Mouse (Mus musculus): ENCODE measurements around the gene Narfl. TPM values are rescaled to one million over a fixed set of nuclear protein-coding genes. Genes with fewer than 3 reads are reported as not detected.
"Not testable (repeated sequence)": the region's sequence is repeated elsewhere in the genome, so short reads cannot be mapped to it uniquely, and the experiment has no call there.

Gene Narfl
- polyA plus RNA-seq, 1 experiment from 2014 or later = 38.3 TPM

DNA sequence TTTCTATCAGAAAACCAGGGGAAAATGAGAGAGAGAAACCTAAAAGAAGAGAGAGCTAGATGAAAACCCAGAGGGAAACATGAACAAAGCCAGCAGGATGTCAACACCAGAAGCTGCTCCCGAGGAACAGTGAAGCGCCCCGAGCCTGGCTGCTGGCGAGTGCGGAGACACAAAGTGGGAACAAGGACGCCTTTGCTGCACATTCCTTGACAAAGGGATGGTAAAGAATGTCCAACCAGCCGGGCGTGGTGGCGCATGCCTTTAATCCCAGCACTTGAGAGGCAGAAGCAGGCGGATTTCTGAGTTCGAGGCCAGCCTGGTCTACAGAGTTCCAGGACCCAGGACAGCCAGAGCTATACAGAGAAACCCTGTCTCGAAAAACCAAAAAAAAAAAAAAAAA lies 32.1 kb upstream of the Narfl start:
- not testable (repeated sequence) for H3K27ac ChIP-seq (ENCODE audit: low read length); H3K9ac ChIP-seq (ENCODE audit: low read length); H3K4me3 ChIP-seq (ENCODE audit: low read length); H3K36me3 ChIP-seq (ENCODE audit: control insufficient read depth, insufficient read depth); H3K27me3 ChIP-seq (ENCODE audit: control insufficient read depth, insufficient read depth, low read length); H3K9me3 ChIP-seq (replicated peaks; ENCODE audit: control insufficient read depth, low read length); ATAC-seq (replicated peaks; ENCODE audit: extremely low read depth, insufficient read depth, low FRiP score); H3K4me1 ChIP-seq (ENCODE audit: control insufficient read depth, insufficient read depth, low read length); H3K4me2 ChIP-seq (ENCODE audit: low read depth, low read length)
- WGBS = 55% methylated on average over 12 of the region's 12 CpGs

DNA sequence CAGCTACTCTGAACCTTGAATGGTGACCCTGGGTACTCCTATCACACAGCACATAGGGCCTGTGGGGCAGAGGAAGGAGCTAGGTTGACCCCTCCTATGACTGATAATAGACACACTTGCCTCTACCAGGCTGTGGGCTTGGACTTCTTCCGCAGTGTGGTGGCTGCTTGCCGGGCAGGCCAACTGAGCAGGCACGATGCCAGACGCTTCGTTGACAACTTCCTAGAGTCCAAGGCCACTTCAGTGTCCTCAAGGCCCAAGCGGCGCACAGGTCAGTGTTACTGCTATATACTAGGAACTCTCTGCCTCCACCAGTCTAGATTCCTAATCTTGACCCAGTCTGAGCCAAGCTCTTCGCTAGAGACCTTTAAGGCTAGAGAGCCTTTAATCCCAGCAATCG lies 29.7 kb upstream of the Narfl start:
- Histone ChIP-seq H3K4me3 (ENCODE audit: low read length) (no peak overlapping the region), H3K27ac (ENCODE audit: low read length) (no peak overlapping the region), H3K4me1 (ENCODE audit: control insufficient read depth, insufficient read depth, low read length) (no peaks in the 10 kb centered on the region), H3K4me2 (ENCODE audit: low read depth, low read length) (no peak overlapping the region), H3K9ac (ENCODE audit: low read length) (no peak overlapping the region), H3K27me3 (ENCODE audit: control insufficient read depth, insufficient read depth, low read length) (no peaks in the 10 kb centered on the region), H3K9me3 (replicated peaks; ENCODE audit: control insufficient read depth, low read length) (no peaks in the 10 kb centered on the region), H3K36me3 (ENCODE audit: control insufficient read depth, insufficient read depth) (no peaks in the 10 kb centered on the region)
- 81% methylated on average over 9 of the region's 9 CpGs for WGBS
- no peak for ATAC-seq (replicated peaks; ENCODE audit: extremely low read depth, insufficient read depth, low FRiP score)

DNA sequence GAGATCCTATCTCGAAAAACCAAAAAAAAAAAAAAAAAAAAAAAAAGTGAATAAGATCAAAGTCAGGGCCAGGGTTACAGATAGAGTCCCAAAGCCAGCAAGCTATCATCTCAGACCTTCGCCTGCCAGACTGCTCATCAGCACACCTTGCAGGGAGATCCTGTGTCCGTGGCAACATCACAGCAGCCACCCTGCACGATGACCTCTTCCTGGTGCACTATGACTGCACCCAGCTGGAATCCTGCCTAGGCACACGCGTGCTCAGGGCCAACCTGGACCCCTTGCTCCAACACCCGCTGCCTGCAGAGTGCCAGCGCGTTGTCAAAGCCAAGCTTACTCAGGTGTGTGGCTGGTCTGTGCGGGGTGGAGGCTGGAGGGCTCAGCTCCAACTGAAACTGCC lies 29.3 kb upstream of the Narfl start:
- H3K27me3 ChIP-seq (ENCODE audit: control insufficient read depth, insufficient read depth, low read length) = no peaks in the 10 kb centered on the region
- no peak overlapping the region for H3K4me2 ChIP-seq (ENCODE audit: low read depth, low read length)
- no peak overlapping the region for H3K4me3 ChIP-seq (ENCODE audit: low read length)
- WGBS = 69% methylated on average over 10 of the region's 10 CpGs
- H3K36me3 ChIP-seq (ENCODE audit: control insufficient read depth, insufficient read depth) = no peaks in the 10 kb centered on the region
- no peaks in the 10 kb centered on the region for H3K4me1 ChIP-seq (ENCODE audit: control insufficient read depth, insufficient read depth, low read length)
- no peak overlapping the region for H3K9ac ChIP-seq (ENCODE audit: low read length)
- no peak for ATAC-seq (replicated peaks; ENCODE audit: extremely low read depth, insufficient read depth, low FRiP score)
- H3K9me3 ChIP-seq (replicated peaks; ENCODE audit: control insufficient read depth, low read length) = no peaks in the 10 kb centered on the region
- H3K27ac ChIP-seq (ENCODE audit: low read length) = no peak overlapping the region

DNA sequence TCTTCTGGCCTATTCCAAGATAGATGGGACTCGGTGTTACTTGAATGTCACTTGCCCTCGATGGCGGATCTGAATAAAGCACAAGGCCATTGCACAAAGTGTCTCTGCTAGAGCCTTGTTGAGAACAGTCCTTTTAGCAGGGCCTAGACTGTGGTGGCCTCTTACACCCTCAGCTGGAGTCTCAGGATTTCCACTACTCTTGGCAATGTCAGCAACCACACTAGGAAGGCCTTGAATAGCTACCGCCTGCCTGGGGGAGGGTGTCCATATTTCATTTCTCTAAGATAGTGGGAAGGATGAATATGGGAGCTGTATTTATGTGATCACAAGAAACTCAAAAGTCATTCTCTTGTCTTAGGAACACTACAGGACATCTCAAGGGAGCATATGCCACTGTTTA lies 25.3 kb upstream of the Narfl start:
- 82% methylated on average over 4 of the region's 4 CpGs for WGBS
- Histone ChIP-seq H3K9me3 (replicated peaks; ENCODE audit: control insufficient read depth, low read length) (no peaks in the 10 kb centered on the region), H3K4me1 (ENCODE audit: control insufficient read depth, insufficient read depth, low read length) (0 out of 2 replicates have a peak, but pooled peaks cover 4% of the 10 kb centered on the region), H3K4me3 (ENCODE audit: low read length) (no peak overlapping the region), H3K27ac (ENCODE audit: low read length) (no peak overlapping the region), H3K36me3 (ENCODE audit: control insufficient read depth, insufficient read depth) (no peaks in the 10 kb centered on the region), H3K9ac (ENCODE audit: low read length) (no peak overlapping the region), H3K27me3 (ENCODE audit: control insufficient read depth, insufficient read depth, low read length) (no peaks in the 10 kb centered on the region), H3K4me2 (ENCODE audit: low read depth, low read length) (no peak overlapping the region)
- ATAC-seq (replicated peaks; ENCODE audit: extremely low read depth, insufficient read depth, low FRiP score) = no peak

DNA sequence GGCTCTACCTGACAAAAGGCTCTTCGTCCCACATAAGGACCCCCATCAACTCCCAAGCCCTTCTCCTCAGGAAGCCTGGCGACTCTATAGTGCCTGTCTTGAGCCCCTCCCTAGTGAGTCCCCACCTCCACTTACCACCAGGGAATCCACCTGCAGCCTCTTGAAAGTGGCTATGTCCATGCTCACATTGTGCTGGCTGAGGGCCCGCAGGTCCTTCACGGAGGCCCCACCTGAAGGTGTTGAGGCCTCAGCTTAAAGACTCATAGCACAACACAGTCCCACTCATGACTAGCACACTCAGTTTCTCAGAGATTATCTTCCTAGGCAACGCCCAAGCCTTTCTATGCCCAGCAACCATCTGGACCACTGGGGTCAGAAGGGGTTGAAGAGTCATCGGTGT lies 24.3 kb upstream of the Narfl start:
- no peak overlapping the region for H3K4me3 ChIP-seq (ENCODE audit: low read length)
- 73% methylated on average over 6 of the region's 6 CpGs for WGBS
- no peak for ATAC-seq (replicated peaks; ENCODE audit: extremely low read depth, insufficient read depth, low FRiP score)

DNA sequence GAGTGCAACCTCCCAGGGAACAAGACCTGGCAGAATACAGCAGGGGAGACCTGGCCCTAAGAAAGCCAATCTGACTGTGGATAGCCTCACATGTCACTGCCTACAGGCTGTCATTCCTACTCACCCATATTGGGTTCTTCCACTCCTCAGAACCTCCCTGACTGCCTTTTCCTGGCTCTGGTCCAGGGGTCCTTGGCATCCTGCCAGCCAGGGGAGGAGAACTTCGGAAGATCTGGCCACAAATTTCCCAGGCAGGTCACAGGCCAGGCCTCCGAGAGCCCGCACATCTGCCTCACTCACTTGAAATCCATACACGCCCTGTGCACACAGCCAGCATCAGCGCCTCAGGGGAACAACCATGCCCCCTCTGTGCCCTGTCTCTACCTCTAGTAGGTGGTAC lies 22.1 kb upstream of the Narfl start:
- ATAC-seq (replicated peaks; ENCODE audit: extremely low read depth, insufficient read depth, low FRiP score) = no peak
- Histone ChIP-seq H3K27ac (ENCODE audit: low read length) (no peak overlapping the region), H3K4me1 (ENCODE audit: control insufficient read depth, insufficient read depth, low read length) (0 out of 2 replicates have a peak, but pooled peaks cover 4% of the 10 kb centered on the region), H3K4me2 (ENCODE audit: low read depth, low read length) (no peak overlapping the region), H3K4me3 (ENCODE audit: low read length) (no peak overlapping the region), H3K27me3 (ENCODE audit: control insufficient read depth, insufficient read depth, low read length) (no peaks in the 10 kb centered on the region), H3K9ac (ENCODE audit: low read length) (no peak overlapping the region), H3K36me3 (ENCODE audit: control insufficient read depth, insufficient read depth) (no peaks in the 10 kb centered on the region), H3K9me3 (replicated peaks; ENCODE audit: control insufficient read depth, low read length) (no peaks in the 10 kb centered on the region)
- 17% methylated on average over 5 of the region's 5 CpGs for WGBS

More for the DNA sequence above, 24.3 kb upstream of the Narfl start:
- Histone ChIP-seq H3K4me1 (ENCODE audit: control insufficient read depth, insufficient read depth, low read length) (0 out of 2 replicates have a peak, but pooled peaks cover 4% of the 10 kb centered on the region), H3K27ac (ENCODE audit: low read length) (no peak overlapping the region), H3K9ac (ENCODE audit: low read length) (no peak overlapping the region), H3K9me3 (replicated peaks; ENCODE audit: control insufficient read depth, low read length) (no peaks in the 10 kb centered on the region), H3K27me3 (ENCODE audit: control insufficient read depth, insufficient read depth, low read length) (no peaks in the 10 kb centered on the region), H3K36me3 (ENCODE audit: control insufficient read depth, insufficient read depth) (no peaks in the 10 kb centered on the region), H3K4me2 (ENCODE audit: low read depth, low read length) (no peak overlapping the region)

DNA sequence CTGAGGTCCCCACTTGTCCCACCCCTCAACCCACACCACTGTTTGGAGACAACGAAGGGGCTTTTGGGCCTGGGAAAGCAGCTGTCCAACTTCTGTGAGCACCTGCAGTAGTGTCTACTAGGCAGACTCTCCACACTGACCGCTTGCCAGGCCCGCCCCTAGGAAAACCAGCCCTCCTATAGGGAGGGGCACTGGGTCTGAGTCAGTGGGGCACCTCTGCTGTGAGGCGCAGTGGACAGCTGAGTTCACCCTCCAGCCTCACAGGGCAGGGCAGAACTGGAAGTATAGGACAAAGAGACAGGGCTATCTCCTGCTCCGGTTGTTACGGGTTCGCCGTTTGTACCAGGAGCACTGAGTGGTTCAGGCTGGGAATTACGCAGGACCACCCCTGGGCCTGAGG lies 19.3 kb upstream of the Narfl start, which contains the start of gene Msln:
TSS of gene Msln (minus strand) at position 138 of the 400 bp plus-strand sequence.
- H3K36me3 ChIP-seq (ENCODE audit: control insufficient read depth, insufficient read depth) = no peaks in the 10 kb centered on the region
- ATAC-seq (replicated peaks; ENCODE audit: extremely low read depth, insufficient read depth, low FRiP score) = no peak
- no peak within 1 kb of the TSS for H3K4me3 ChIP-seq (ENCODE audit: low read length)
- H3K9me3 ChIP-seq (replicated peaks; ENCODE audit: control insufficient read depth, low read length) = no peaks in the 10 kb centered on the region
- H3K9ac ChIP-seq (ENCODE audit: low read length) = no peak within 1 kb of the TSS
- 76% methylated on average over 9 of the region's 9 CpGs for WGBS
- H3K4me1 ChIP-seq (ENCODE audit: control insufficient read depth, insufficient read depth, low read length) = 0 out of 2 replicates have a peak, but pooled peaks cover 4% of the 10 kb centered on the region
- no peak within 1 kb of the TSS for H3K27ac ChIP-seq (ENCODE audit: low read length)
- H3K27me3 ChIP-seq (ENCODE audit: control insufficient read depth, insufficient read depth, low read length) = no peaks in the 10 kb centered on the region
- H3K4me2 ChIP-seq (ENCODE audit: low read depth, low read length) = no peak within 1 kb of the TSS

DNA sequence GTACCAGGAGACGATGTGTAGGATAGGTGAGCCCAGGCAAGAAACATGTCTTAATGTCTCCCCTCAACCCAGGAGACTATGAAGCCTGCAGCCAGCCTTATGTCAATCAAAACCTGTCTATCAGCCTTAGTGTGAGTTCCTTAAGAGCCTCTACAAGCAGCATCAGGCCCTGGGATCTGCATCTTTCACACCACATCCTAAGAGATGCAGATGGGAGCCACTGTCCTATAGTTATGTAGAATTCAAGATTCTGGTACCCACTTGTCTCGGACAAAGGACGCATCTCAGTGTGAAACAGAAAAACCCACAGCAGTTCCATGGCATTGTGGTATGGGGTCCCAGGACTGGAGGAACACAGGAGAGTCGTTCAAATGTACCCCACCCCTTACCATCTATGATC lies 18.5 kb upstream of the Narfl start:
- Histone ChIP-seq H3K9me3 (replicated peaks; ENCODE audit: control insufficient read depth, low read length) (no peaks in the 10 kb centered on the region), H3K36me3 (ENCODE audit: control insufficient read depth, insufficient read depth) (no peaks in the 10 kb centered on the region), H3K27me3 (ENCODE audit: control insufficient read depth, insufficient read depth, low read length) (0 out of 2 replicates have a peak, but pooled peaks cover 2% of the 10 kb centered on the region), H3K9ac (ENCODE audit: low read length) (no peak overlapping the region), H3K27ac (ENCODE audit: low read length) (no peak overlapping the region), H3K4me2 (ENCODE audit: low read depth, low read length) (no peak overlapping the region), H3K4me1 (ENCODE audit: control insufficient read depth, insufficient read depth, low read length) (0 out of 2 replicates have a peak, but pooled peaks cover 4% of the 10 kb centered on the region), H3K4me3 (ENCODE audit: low read length) (no peak overlapping the region)
- 76% methylated on average over 4 of the region's 4 CpGs for WGBS
- no peak for ATAC-seq (replicated peaks; ENCODE audit: extremely low read depth, insufficient read depth, low FRiP score)

DNA sequence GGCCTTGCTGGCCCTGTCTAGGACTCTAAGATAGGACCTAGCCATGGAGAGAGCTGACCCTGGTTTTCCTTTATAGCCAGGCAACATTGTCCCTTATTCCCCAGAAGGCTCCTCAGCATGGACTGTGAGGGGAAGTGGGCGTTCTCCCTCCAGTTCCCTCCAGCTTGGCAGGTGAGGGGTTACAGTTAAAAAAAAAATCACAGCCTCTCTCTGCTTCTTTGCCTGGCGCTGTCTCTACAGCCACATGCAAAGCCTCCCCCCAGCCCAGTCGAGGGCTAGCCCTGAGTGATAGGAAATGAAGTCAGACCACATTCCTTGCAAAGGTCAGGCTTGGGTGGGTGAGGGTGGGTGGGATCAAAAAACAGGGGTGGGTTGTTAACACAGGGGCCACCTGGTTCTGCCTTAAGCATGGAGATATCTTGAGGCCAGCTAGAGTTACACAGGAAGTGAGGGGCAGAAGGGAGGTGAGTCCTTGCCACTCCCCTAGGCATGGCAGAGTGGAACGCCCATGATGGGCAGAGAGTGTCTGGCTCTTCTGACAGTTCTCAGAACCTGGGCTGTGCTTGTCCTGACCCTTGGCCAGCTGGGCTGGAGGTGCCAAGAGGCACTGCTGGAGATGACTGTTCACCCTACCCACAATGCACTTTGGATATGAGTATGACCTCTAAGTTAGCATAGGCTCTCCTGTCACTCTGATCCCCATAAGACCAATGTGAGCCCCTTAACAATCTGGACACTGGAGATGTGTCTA lies 17.8 kb upstream of the Narfl start:
- ATAC-seq (replicated peaks; ENCODE audit: extremely low read depth, insufficient read depth, low FRiP score) = 0 out of 2 replicates have a peak, but pooled peaks have one; percentile 12
- Histone ChIP-seq H3K4me3 (ENCODE audit: low read length) (no peak overlapping the region), H3K4me1 (ENCODE audit: control insufficient read depth, insufficient read depth, low read length) (0 out of 2 replicates have a peak, but pooled peaks cover 4% of the 10 kb centered on the region), H3K36me3 (ENCODE audit: control insufficient read depth, insufficient read depth) (no peaks in the 10 kb centered on the region), H3K4me2 (ENCODE audit: low read depth, low read length) (no peak overlapping the region), H3K9ac (ENCODE audit: low read length) (no peak overlapping the region), H3K27ac (ENCODE audit: low read length) (no peak overlapping the region), H3K27me3 (ENCODE audit: control insufficient read depth, insufficient read depth, low read length) (0 out of 2 replicates have a peak, but pooled peaks cover 2% of the 10 kb centered on the region), H3K9me3 (replicated peaks; ENCODE audit: control insufficient read depth, low read length) (no peaks in the 10 kb centered on the region)
- WGBS = 37% methylated on average over 4 of the region's 4 CpGs

Measured in heart, embryonic 16.5 days (tissue).